In the genomic region with DNA sequence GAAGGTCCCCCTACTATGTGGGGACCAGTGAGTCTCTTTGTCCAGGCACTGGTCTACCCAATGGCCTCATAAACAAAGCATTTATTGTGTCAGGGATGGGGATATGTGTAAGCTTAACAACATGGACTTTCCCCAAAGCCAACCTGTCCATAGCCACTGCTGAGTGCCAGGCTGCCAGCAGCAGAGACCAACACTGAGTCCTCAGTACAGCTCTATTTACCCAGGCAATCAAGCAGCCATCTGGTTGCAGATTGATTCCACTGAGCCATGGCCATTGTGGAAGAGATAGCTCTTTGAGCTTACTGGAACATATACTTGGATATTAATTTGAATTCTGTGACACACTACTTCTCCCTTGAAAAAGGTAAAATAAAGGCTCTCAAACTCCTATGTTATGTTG, we compare ENCODE assay signal across 13 mouse cellular contexts.
"Had no signal": no experiment of that assay in that cellular context is flagged by ENCODE, and none has a peak within 500 bp of the region (broad histone marks: within the 10 kb centered on the region; RNA-seq: fewer than 3 reads in every experiment).

No protein-coding gene starts in this region.

- ATAC-seq: midbrain, embryonic 16.5 days had no signal

- DNase-seq: lung, embryonic 14.5 days; lung, postnatal 10 days; lung, postnatal 4 days; midbrain, embryonic 14.5 days; retina, postnatal 1 day; right cerebral cortex, adult 18-20 months; right cerebral cortex, postnatal 25 days; right cerebral cortex, postnatal 4 days; spleen, adult 18-20 months; thymus, adult 18-20 months; thymus, postnatal 14 days; thymus, postnatal 36 days had no signal
